Mouse (Mus musculus): Measurements from ENCODE around the gene Gm10972. TPM values are rescaled to one million over a fixed set of nuclear protein-coding genes. Genes with fewer than 3 reads are reported as not detected.
"Not testable (repeated sequence)": the region's sequence is repeated elsewhere in the genome, so short reads cannot be mapped to it uniquely, and the experiment has no call there.

The Gm10972 gene
- total and polyA plus RNA-seq, 2 experiments from 2014 or later, result not detected

- H3K9me3 ChIP-seq (replicated peaks; ENCODE audit: control insufficient read depth, low read length); H3K27ac ChIP-seq (ENCODE audit: low read depth); H3K4me2 ChIP-seq (ENCODE audit: low read depth, low read length); H3K9ac ChIP-seq (replicated peaks; ENCODE audit: low read depth, low read length); H3K4me3 ChIP-seq (ENCODE audit: low read depth, low read length); DNase-seq (ENCODE audit: low spot score); H3K36me3 ChIP-seq (replicated peaks; ENCODE audit: control insufficient read depth, insufficient read depth, low read length); ATAC-seq (ENCODE audit: insufficient read depth, low read depth); H3K4me1 ChIP-seq (ENCODE audit: control insufficient read depth, insufficient read depth); H3K27me3 ChIP-seq (ENCODE audit: control insufficient read depth, insufficient read depth, low read length): not testable (repeated sequence)
- 46% methylated on average over 3 of the region's 5 CpGs for WGBS
Observed at GRCm38 (mm10) chr3:94665060-94665802, 22.3 kb downstream of the Gm10972 start.

- not testable (repeated sequence) for H3K27me3 ChIP-seq (ENCODE audit: control insufficient read depth, insufficient read depth, low read length); H3K27ac ChIP-seq (ENCODE audit: low read depth); H3K4me3 ChIP-seq (ENCODE audit: low read depth, low read length); H3K36me3 ChIP-seq (replicated peaks; ENCODE audit: control insufficient read depth, insufficient read depth, low read length); H3K4me2 ChIP-seq (ENCODE audit: low read depth, low read length); H3K9me3 ChIP-seq (replicated peaks; ENCODE audit: control insufficient read depth, low read length); DNase-seq (ENCODE audit: low spot score); H3K9ac ChIP-seq (replicated peaks; ENCODE audit: low read depth, low read length); H3K4me1 ChIP-seq (ENCODE audit: control insufficient read depth, insufficient read depth)
- WGBS, result 8% methylated on average over 7 of the region's 7 CpGs
- peak; percentile 58; the same call in 1 of the 2 replicates for ATAC-seq (ENCODE audit: insufficient read depth, low read depth)
Observed at GRCm38 (mm10) chr3:94665896-94666295, 23.0 kb downstream of the Gm10972 start.

- 80% methylated on average over 9 of the region's 9 CpGs for WGBS
- H3K4me2 ChIP-seq (ENCODE audit: low read depth, low read length); DNase-seq (ENCODE audit: low spot score); H3K4me1 ChIP-seq (ENCODE audit: control insufficient read depth, insufficient read depth); H3K27me3 ChIP-seq (ENCODE audit: control insufficient read depth, insufficient read depth, low read length); ATAC-seq (ENCODE audit: insufficient read depth, low read depth); H3K27ac ChIP-seq (ENCODE audit: low read depth); H3K36me3 ChIP-seq (replicated peaks; ENCODE audit: control insufficient read depth, insufficient read depth, low read length); H3K4me3 ChIP-seq (ENCODE audit: low read depth, low read length); H3K9me3 ChIP-seq (replicated peaks; ENCODE audit: control insufficient read depth, low read length); H3K9ac ChIP-seq (replicated peaks; ENCODE audit: low read depth, low read length): not testable (repeated sequence)
Observed at GRCm38 (mm10) chr3:94675101-94675500, 32.2 kb downstream of the Gm10972 start.

- no peaks in the 10 kb centered on the region for H3K4me1 ChIP-seq (ENCODE audit: control insufficient read depth, insufficient read depth)
- ATAC-seq (ENCODE audit: insufficient read depth, low read depth) (no peak), DNase-seq (ENCODE audit: low spot score) (no peak)
- H3K27ac ChIP-seq (ENCODE audit: low read depth), result no peak overlapping the region
- 83% methylated on average over 8 of the region's 8 CpGs for WGBS
- no peaks in the 10 kb centered on the region for H3K27me3 ChIP-seq (ENCODE audit: control insufficient read depth, insufficient read depth, low read length)
- no peak overlapping the region for H3K4me2 ChIP-seq (ENCODE audit: low read depth, low read length)
- no peak overlapping the region for H3K4me3 ChIP-seq (ENCODE audit: low read depth, low read length)
- no peaks in the 10 kb centered on the region for H3K9me3 ChIP-seq (replicated peaks; ENCODE audit: control insufficient read depth, low read length)
- H3K9ac ChIP-seq (replicated peaks; ENCODE audit: low read depth, low read length), result no peak overlapping the region
- TF ChIP-seq CTCF (IDR thresholded peaks at IDR 0.05; ENCODE audit: low read depth) (no peak), EP300 (IDR thresholded peaks at IDR 0.05; ENCODE audit: low read depth) (no peak)
- H3K36me3 ChIP-seq (replicated peaks; ENCODE audit: control insufficient read depth, insufficient read depth, low read length), result no peaks in the 10 kb centered on the region
Observed at GRCm38 (mm10) chr3:94679351-94679841, 36.5 kb downstream of the Gm10972 start.

- not testable (repeated sequence) for H3K36me3 ChIP-seq (replicated peaks; ENCODE audit: control insufficient read depth, insufficient read depth, low read length); DNase-seq (ENCODE audit: low spot score); H3K27me3 ChIP-seq (ENCODE audit: control insufficient read depth, insufficient read depth, low read length); H3K27ac ChIP-seq (ENCODE audit: low read depth); H3K9me3 ChIP-seq (replicated peaks; ENCODE audit: control insufficient read depth, low read length); H3K4me2 ChIP-seq (ENCODE audit: low read depth, low read length); H3K4me3 ChIP-seq (ENCODE audit: low read depth, low read length); H3K9ac ChIP-seq (replicated peaks; ENCODE audit: low read depth, low read length); H3K4me1 ChIP-seq (ENCODE audit: control insufficient read depth, insufficient read depth); ATAC-seq (ENCODE audit: insufficient read depth, low read depth)
- 87% methylated on average over 12 of the region's 12 CpGs for WGBS
Observed at GRCm38 (mm10) chr3:94680032-94680431, 37.1 kb downstream of the Gm10972 start.

GRCm38 (mm10) chr3:94680783-94681182 is 37.9 kb downstream of the Gm10972 start:
- Histone ChIP-seq H3K9me3 (replicated peaks; ENCODE audit: control insufficient read depth, low read length) (no peaks in the 10 kb centered on the region), H3K9ac (replicated peaks; ENCODE audit: low read depth, low read length) (no peak overlapping the region), H3K4me1 (ENCODE audit: control insufficient read depth, insufficient read depth) (no peaks in the 10 kb centered on the region), H3K27ac (ENCODE audit: low read depth) (no peak overlapping the region), H3K4me3 (ENCODE audit: low read depth, low read length) (no peak overlapping the region), H3K36me3 (replicated peaks; ENCODE audit: control insufficient read depth, insufficient read depth, low read length) (no peaks in the 10 kb centered on the region), H3K4me2 (ENCODE audit: low read depth, low read length) (no peak overlapping the region), H3K27me3 (ENCODE audit: control insufficient read depth, insufficient read depth, low read length) (no peaks in the 10 kb centered on the region)
- 82% methylated on average over 16 of the region's 16 CpGs for WGBS
- DNase-seq (ENCODE audit: low spot score) (no peak), ATAC-seq (ENCODE audit: insufficient read depth, low read depth) (no peak)
- TF ChIP-seq CTCF (IDR thresholded peaks at IDR 0.05; ENCODE audit: low read depth) (no peak), EP300 (IDR thresholded peaks at IDR 0.05; ENCODE audit: low read depth) (no peak)

All from heart, postnatal 0 days (tissue).